Mouse (Mus musculus): ENCODE data around the gene Dnajb6. TPM values are rescaled to one million over a fixed set of nuclear protein-coding genes. Genes with fewer than 3 reads are reported as not detected.

Dnajb6 gene
- polyA plus RNA-seq, 1 experiment from 2014 or later = 299 TPM

GRCm38 (mm10) chr5:29854971-29855370 is 119.5 kb downstream of the Dnajb6 start:
- ATAC-seq = no peak
- WGBS = 92% methylated on average over 1 of the region's 1 CpGs
- H3K36me3 ChIP-seq = no peaks in the 10 kb centered on the region

GRCm38 (mm10) chr5:29861522-29861921 is 126.0 kb downstream of the Dnajb6 start:
- H3K4me3 ChIP-seq (replicated peaks) = no peak overlapping the region
- no peak for ATAC-seq
- WGBS = 83% methylated on average over 3 of the region's 3 CpGs
- no peaks in the 10 kb centered on the region for H3K4me1 ChIP-seq (replicated peaks)
- H3K4me2 ChIP-seq (replicated peaks) = no peak overlapping the region
- no peak overlapping the region for H3K27ac ChIP-seq
- no peak overlapping the region for H3K9ac ChIP-seq (replicated peaks)
- no peaks in the 10 kb centered on the region for H3K9me3 ChIP-seq
- H3K27me3 ChIP-seq = no peaks in the 10 kb centered on the region
- no peaks in the 10 kb centered on the region for H3K36me3 ChIP-seq

More at GRCm38 (mm10) chr5:29854971-29855370, 119.5 kb downstream of the Dnajb6 start:
- Histone ChIP-seq H3K4me2 (replicated peaks) (no peak overlapping the region), H3K9me3 (no peaks in the 10 kb centered on the region), H3K27me3 (no peaks in the 10 kb centered on the region), H3K4me1 (replicated peaks) (no peaks in the 10 kb centered on the region), H3K27ac (no peak overlapping the region), H3K4me3 (replicated peaks) (no peak overlapping the region), H3K9ac (replicated peaks) (no peak overlapping the region)

GRCm38 (mm10) chr5:29862388-29862787 is 126.9 kb downstream of the Dnajb6 start:
- Histone ChIP-seq H3K4me1 (replicated peaks) (no peaks in the 10 kb centered on the region), H3K4me2 (replicated peaks) (no peak overlapping the region), H3K27ac (no peak overlapping the region), H3K4me3 (replicated peaks) (no peak overlapping the region), H3K27me3 (no peaks in the 10 kb centered on the region), H3K9me3 (no peaks in the 10 kb centered on the region), H3K36me3 (no peaks in the 10 kb centered on the region), H3K9ac (replicated peaks) (no peak overlapping the region)
- WGBS = 94% methylated on average over 5 of the region's 5 CpGs
- ATAC-seq = no peak

GRCm38 (mm10) chr5:29864291-29864737 is 128.8 kb downstream of the Dnajb6 start:
- Histone ChIP-seq H3K9ac (replicated peaks) (no peak overlapping the region), H3K27ac (no peak overlapping the region), H3K27me3 (no peaks in the 10 kb centered on the region), H3K4me1 (replicated peaks) (no peaks in the 10 kb centered on the region), H3K9me3 (no peaks in the 10 kb centered on the region), H3K36me3 (no peaks in the 10 kb centered on the region), H3K4me2 (replicated peaks) (no peak overlapping the region), H3K4me3 (replicated peaks) (no peak overlapping the region)
- ATAC-seq = no peak
- WGBS = 92% methylated on average over 4 of the region's 4 CpGs

- Histone ChIP-seq H3K4me2 (replicated peaks) (no peak overlapping the region), H3K36me3 (no peaks in the 10 kb centered on the region), H3K4me1 (replicated peaks) (no peaks in the 10 kb centered on the region), H3K9ac (replicated peaks) (no peak overlapping the region), H3K27ac (no peak overlapping the region), H3K4me3 (replicated peaks) (no peak overlapping the region), H3K9me3 (no peaks in the 10 kb centered on the region), H3K27me3 (no peaks in the 10 kb centered on the region)
- 57% methylated on average over 4 of the region's 4 CpGs for WGBS
- ATAC-seq = no peak
Measured at GRCm38 (mm10) chr5:29864994-29865393, 129.5 kb downstream of the Dnajb6 start.

Other genes starting within 250 kb of the Dnajb6 start
- gene Ube3c, start 166.4 kb upstream of the Dnajb6 start, polyA plus RNA-seq (2015; fragmentation: Nextera tagmentation; extraction: Ambion mirVana) = 24.4 and 27.1 TPM in 2 replicates
- gene Gm5129, start 248 bp downstream of the Dnajb6 start, polyA plus RNA-seq (2015; fragmentation: Nextera tagmentation; extraction: Ambion mirVana) = not detected in 2 replicates

Data from midbrain, embryonic 13.5 days (tissue).